Mouse (Mus musculus): Measurements from ENCODE around the gene Npr1.

The Npr1 gene

DNA sequence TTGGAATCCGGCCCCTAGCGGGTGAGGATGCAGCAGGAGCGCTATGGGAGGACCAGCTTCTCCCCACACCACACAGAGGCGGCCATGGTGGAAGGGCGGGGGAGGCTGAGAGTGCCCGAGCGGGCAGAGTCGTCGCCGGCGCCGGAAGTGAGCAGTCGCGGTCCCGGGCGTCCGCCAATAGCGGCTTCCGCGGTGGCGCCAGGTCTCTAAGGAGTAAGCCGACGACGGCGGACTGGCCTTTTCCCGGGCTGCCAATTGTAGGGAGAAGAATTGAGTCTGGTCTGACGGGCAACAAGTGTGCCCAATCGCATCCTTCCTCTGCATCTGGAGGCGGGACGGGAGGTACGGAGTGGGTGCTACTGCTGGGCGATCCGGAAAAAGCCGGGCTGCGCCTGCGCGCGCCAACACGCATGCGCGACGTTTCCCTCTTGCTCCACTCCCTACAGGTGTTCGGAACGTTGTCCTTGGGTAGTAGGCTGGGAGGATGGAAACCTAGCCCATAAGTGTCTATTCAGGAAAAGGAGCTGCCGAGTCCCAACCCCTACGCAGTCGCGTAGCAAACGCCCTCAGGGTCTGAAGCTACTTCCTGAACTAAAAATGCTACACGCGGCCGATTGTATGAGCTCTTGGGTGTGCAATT lies 32.2 kb downstream of the Npr1 start, which contains the start of gene Ints3:
Gene Ints3, minus strand, starts transcription at position 242 of the 640 bp plus-strand sequence.
- peak; percentile 100 for DNase-seq

DNA sequence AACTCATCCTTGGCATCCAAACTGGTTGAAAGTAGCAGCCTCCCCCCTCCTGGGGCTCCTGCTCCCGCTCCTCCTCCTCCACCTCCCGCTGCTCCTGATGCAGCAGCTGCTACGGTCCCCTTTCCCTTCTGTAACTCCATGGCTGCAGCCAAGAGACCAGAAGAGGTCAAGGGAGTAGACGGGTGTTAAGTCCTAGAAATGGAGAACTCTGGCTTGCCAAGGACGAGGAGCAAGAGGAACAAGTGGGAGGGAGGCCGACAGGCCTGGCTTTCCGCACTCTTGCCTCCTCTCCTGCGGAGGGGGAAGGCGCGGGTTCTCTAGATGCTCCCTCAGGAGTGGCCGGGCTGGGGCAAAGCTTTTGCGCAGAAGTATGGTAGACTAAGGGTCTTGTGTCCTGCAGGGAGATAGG lies 32.9 kb downstream of the Npr1 start:
- DNase-seq, result peak; percentile 73

DNA sequence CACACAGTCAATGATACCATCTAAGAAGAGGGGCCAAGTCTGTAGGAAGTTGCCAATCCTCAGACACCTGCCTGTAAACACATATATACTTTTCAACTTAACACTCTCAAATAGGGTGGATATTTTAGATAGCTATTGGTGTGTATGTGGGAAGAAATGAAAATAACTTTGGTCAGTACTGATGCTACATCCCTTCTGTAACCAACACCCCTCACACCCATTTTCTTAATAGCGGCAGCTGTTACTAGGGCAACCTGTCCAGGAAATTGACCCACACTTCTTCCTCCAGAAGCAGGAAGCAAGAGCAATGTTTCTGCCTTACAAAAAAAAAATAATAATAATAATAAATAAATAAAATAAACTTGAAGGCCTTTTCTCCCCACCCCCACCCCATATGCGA lies 33.3 kb downstream of the Npr1 start:
- DNase-seq, result no peak

DNA sequence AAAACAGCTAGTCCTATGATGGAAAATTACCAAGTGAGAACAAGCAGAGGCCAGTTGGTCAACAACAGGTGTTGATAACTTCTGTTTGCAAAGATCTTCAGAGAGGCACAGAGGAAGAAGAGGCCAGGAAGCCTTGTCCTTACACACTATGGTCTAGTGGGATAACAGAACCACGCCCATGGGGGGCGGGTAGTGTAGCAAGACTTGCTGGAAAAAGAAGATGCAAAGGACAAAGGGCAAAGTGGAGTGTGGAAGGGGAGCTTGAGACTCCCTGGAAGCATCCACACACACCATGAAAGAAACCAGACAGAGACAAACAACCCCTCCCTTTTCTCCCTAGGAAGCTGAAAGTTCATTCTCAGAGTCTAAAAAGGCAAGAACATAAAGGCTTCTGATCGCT lies 36.1 kb downstream of the Npr1 start:
- no peak for DNase-seq

DNA sequence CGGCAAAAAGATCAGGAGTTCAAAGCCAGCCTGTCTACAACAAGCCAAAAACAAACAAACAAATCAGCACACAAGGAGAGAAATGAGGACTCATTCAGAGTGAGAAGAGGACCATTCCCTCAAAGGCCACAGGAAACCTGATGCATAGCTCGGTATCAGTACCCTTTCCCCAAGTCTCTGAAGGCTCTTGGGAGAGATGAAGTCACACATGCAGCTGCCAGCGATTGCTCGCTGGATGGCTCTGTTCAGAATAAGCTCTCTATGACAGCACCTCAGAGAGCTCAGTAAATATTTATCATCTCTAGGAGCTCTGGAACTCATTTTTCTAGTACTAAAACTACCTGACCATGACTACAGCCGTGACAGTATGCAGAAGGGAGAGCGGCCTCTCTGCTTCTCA lies 37.5 kb downstream of the Npr1 start:
- DNase-seq, result no peak

DNA sequence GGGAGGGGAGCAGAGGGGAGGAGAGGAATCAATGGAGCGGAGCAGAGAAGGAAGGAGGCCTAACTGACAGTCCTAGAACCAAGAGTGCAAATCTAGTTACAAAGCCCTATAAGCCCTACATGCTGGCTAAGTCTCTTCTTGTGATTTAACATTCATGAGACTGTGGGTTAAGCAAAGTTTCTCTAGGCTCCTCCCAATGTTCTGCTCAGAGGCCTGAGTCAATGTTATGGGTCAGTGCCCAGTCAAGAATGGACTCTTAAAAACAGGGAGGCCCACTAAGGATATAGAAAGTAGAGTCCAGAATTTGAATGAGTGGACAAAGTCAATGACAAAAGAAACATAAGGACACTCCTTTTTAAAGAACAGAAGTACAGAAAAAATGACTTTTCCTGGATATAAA lies 38.1 kb downstream of the Npr1 start:
- DNase-seq, result no peak

DNA sequence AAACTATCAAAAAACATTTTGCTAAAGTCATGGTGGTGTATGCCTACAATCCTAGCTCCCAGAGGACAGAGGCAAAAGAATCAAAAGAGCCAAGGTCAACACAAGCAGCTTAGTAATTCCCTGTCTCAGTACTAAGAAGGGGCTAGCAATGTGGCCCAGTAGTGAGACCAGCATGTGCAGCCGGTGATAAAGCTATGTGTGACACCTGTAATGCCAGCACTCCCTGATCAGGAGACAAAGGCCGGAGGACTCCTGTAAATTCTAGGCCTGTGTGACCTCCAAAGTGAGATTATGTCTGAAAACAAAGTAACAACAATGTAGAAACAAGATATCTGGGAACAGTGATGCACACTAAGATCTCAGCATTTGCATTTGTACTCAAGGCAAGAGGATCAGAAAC lies 40.2 kb downstream of the Npr1 start:
- no peak for DNase-seq

DNA sequence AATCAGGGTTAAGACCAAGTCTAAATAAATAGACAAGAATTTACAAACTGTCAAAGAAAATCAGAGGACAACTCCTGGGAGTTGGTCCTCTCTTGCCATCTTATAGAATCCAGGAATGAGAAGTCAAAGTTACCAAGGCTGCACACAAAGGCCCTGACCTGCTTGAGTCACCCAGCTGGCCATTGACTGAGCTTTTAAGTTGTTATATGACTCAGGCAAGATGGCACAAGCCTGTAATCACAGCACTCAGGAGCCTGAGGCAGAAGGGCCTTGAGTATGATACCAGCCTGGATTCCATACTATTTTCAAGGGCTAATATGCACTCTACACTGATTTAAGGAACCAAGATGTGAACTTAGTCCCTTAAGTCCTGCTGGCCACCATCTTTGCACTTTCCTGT lies 42.1 kb downstream of the Npr1 start:
- DNase-seq, result no peak

DNA sequence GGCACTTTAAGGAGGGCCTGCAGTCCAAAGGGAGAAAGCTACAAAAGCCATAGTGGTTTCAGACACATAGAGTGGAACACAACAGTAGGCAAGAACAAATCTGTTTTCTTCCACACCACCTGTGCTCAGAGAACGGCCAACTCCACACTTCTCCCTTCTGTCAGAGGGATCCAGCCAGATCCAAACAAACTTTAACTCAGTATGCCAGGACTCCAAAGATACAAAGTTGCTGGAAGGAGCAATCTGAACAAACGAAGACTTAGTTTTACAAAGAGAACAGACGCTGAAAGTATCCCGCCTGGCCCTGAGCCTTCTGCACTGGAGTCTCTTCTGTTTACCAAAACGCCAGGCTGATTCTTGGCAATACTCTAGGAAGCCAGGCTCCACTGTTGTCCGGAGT lies 45.0 kb downstream of the Npr1 start:
- DNase-seq, result no peak

DNA sequence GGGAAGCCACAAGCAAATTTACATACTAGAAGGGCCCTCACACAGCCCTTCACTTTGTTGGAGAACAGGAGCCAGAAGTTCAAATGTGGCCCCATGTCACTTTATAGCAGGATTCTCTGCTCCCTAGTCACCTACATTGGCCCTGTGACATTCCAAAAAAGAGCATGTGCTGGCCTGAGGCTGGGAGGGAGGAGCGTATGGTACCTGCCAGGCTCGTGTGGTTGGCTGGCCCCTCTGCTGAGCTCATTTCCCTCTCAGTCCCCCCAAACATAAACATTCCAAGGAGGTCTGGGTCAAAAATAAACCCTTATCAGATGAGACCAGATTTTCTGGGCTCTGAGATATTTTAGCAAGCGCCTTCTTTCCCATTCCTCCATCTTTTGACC lies 52.7 kb downstream of the Npr1 start:
- no peak for DNase-seq

DNA sequence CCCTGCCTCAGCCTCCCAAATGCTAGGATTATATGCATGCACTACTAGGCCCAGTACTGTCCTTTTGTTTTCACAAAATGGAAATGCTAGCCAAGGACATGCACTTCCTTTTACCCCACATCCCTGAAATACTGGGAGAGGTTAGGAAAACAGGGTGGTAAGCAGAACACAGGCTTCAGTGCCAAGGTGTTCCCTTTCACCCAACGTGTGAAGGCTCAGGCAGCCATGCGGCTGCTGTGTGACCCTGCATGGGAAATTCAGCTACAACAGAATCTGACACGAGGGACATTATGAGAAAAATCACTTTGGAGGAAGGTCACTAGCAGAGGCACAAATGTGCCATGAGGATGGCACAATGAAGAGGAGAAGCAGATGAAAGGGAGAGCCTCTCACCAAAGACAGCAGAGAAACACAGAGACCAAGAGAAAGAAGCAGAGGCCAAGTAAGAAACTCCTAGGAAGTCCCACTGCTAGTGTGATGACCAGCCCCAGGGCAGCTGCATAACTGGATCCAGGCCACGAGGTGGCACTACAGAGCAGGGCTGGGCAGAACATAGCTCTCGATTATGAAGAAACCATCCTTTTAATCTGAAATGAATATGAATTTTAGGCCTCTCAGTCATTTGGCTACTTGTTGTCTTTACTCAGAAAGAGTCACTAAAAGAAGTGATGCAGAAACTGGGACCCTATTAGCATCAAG lies 53.2 kb downstream of the Npr1 start:
- peak; percentile 39 for DNase-seq

DNA sequence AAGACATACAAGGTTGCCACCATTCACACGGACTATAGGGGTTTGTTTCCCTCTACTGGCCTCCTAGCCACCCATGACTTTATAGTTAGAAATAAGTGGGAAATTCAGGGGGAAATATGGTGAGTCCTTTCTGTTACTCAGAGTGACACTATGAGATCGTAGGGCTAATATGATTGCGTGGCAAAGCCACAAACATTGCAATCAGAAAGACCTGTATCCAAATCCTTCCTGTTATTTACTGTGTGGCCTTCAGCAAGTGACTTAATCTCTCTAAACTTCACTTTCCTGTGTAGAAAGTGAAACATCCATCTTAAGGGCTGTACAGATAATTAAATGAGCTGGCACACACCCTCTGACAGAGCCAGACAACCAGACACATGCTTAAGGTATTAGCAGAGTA lies 56.9 kb downstream of the Npr1 start:
- DNase-seq, result no peak

DNA sequence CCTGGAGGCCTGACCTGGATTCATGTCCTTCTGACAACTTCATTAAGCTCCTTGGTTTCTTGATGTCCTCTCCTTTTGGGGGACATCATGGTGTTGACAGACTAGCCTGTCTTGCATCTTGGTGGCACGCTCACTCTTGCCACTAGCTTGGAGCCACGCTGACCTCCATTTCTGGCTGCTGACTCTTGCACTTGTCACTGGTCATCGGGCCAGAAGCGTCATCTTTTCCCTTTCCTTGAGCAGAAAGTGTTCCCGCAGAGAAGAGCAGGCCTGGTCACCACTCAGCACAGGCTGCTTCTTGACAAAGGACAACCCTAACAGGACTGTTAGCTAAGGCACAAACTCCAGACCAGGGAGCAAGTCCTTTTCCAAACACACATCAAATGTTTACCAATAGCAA lies 59.3 kb downstream of the Npr1 start:
- no peak for DNase-seq

DNA sequence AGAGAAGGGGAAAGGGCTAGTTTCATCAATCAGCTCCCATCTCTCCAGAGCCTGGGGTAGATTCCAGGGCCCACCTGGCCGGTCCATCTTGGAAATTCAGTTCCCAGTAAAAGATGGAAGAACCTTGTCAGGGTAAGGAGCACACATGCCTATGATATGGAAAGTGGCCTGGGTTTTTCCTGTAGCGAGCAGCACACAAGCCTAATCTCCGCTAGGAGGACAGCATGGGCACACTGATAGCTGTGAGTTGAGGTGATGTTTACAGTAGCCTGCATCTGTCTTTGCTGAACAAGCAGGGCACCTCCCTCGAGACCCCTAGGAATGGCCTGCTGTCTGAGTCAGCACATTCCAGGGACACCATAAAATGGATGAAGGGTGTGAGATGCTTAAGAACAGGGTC lies 61.1 kb downstream of the Npr1 start:
- DNase-seq, result no peak

DNA sequence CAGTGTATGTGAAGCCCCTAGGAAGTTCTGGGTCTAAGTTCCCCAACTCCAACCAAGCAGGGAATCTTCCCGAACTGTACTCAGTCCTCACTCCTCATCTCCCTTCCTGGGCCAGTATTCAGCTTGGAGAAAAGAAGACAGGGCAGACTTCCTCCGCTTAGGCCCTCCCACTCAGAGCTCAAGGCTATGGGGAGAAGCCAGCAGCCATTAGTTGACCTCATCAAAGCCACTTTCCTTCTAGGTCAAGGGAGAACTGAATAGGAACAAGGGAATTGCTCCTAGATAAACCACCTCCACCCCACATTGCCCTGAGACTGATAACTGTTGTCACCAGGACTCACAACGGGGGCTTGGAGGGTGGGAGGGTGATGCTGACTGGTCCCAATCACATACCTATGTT lies 61.5 kb downstream of the Npr1 start:
- DNase-seq, result no peak

DNA sequence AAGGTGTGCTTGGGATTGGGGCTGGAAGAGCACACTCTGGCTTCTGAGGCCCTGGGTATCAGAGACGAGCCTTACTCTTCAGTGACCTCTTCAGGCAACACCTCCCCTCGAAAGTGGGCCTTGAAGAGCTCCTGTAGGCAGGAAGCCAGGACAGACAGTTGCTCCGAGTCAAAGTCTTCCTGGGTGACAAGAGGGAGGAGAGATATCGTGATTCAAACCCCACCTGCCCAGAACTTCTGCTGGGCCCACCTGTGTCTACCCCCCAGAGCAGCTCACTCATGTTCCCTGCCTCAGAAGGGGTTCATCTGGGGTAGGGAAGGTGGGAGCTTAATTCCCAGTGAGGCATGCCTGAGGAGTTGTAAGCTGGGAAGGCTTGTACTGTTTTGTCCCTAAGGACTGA lies 64.7 kb downstream of the Npr1 start:
- DNase-seq, result no peak
